Mouse (Mus musculus) lung, postnatal 36 days (tissue): ENCODE measurements at regions not wholly inside any gene's neighbourhood (a gene's known extent, or its start where the extent isn't known, plus 50 kb on each side); places are given as distances from the start of the nearest gene placed in this dataset.

ENCODE experiments used
- DNase-seq: peaks from one replicate; pipeline ENCODE4 v3.0.0; 2022; ENCODE audit warnings: mixed read lengths

GRCm38 (mm10) chrX:51913247-51913646 lies 59.3 kb downstream of the 1700080O16Rik start:
- DNase-seq, result peak; percentile 67

- no peak for DNase-seq
Observed at GRCm38 (mm10) chrX:51911566-51911965, 61.0 kb downstream of the 1700080O16Rik start.

GRCm38 (mm10) chrX:51910576-51910975 lies 62.0 kb downstream of the 1700080O16Rik start:
- no peak for DNase-seq

GRCm38 (mm10) chrX:51898445-51898844 lies 74.1 kb downstream of the 1700080O16Rik start:
- DNase-seq, result no peak

- no peak for DNase-seq
Observed at GRCm38 (mm10) chrX:51897059-51897458, 75.5 kb downstream of the 1700080O16Rik start.

- peak; percentile 2 for DNase-seq
Observed at GRCm38 (mm10) chrX:51895646-51896190, 76.9 kb downstream of the 1700080O16Rik start.

- no peak for DNase-seq
Observed at GRCm38 (mm10) chrX:51892716-51893115, 79.9 kb downstream of the 1700080O16Rik start.

- no peak for DNase-seq
Observed at GRCm38 (mm10) chrX:51886129-51886528, 85.1 kb upstream of the Usp26 start.
